ENCODE assay signal across 30 mouse cellular contexts in the genomic region with DNA sequence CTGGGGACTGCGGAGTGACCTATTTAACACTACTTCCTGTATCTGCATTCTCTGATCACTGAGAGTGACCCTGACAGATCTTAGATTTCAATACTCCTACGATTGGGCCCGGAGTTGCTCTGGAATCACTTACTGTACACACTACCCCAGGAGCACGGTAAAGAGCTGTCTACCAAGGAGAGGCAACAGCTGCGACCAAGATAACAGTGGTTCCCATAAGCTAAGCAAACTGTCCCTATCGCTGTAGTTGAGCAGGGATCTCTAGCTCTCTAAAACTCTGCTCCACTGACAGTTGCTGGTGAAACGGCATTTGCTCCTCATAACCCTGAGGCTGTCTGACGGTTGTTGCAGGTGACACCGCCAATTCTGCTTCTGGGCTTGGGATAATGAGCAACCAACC. TPM values are rescaled to one million over a fixed set of nuclear protein-coding genes. Genes with fewer than 3 reads are reported as not detected.
DNase-seq lines count a peak whose midpoint lies in the region; ATAC-seq and TF ChIP-seq lines count a peak whose summit lies in the region.
"Had no signal": no experiment of that assay in that cellular context is flagged by ENCODE, and none has a peak within 500 bp of the region (broad histone marks: within the 10 kb centered on the region; RNA-seq: fewer than 3 reads in every experiment).

No protein-coding gene starts in this region.

- H3K4me2 ChIP-seq in liver, embryonic 11.5 days = no peak overlapping the region
- no peak overlapping the region for H3K4me2 ChIP-seq in liver, postnatal 0 days (ENCODE audit: low read depth, low read length)
- H3K4me2 ChIP-seq: embryonic facial prominence, embryonic 13.5 days; forebrain, embryonic 15.5 days; heart, embryonic 13.5 days; hindbrain, embryonic 15.5 days; limb, embryonic 12.5 days; liver, embryonic 15.5 days; lung, embryonic 15.5 days; midbrain, embryonic 11.5 days had no signal

- H3K9ac ChIP-seq in liver, embryonic 11.5 days (ENCODE audit: low read depth, low read length) = no peak overlapping the region
- H3K9ac ChIP-seq in liver, postnatal 0 days (replicated peaks) = no peak overlapping the region
- H3K9ac ChIP-seq: embryonic facial prominence, embryonic 13.5 days; forebrain, embryonic 15.5 days; heart, embryonic 13.5 days; hindbrain, embryonic 15.5 days; limb, embryonic 12.5 days; liver, embryonic 15.5 days; lung, embryonic 15.5 days had no signal

- no peaks in the 10 kb centered on the region for H3K27me3 ChIP-seq in liver, embryonic 11.5 days (replicated peaks; ENCODE audit: control insufficient read depth, insufficient read depth, low read length)
- no peaks in the 10 kb centered on the region for H3K27me3 ChIP-seq in liver, postnatal 0 days (ENCODE audit: insufficient read depth, low read length)
- H3K27me3 ChIP-seq: embryonic facial prominence, embryonic 13.5 days; forebrain, embryonic 15.5 days; heart, embryonic 13.5 days; hindbrain, embryonic 15.5 days; limb, embryonic 12.5 days; liver, embryonic 15.5 days; lung, embryonic 15.5 days had no signal

- no peaks in the 10 kb centered on the region for H3K36me3 ChIP-seq in liver, embryonic 11.5 days (ENCODE audit: control insufficient read depth, insufficient read depth, low read length)
- no peaks in the 10 kb centered on the region for H3K36me3 ChIP-seq in liver, postnatal 0 days (replicated peaks; ENCODE audit: insufficient read depth, low read length)
- H3K36me3 ChIP-seq: embryonic facial prominence, embryonic 13.5 days; forebrain, embryonic 10.5 days; forebrain, embryonic 15.5 days; G1E; heart, embryonic 13.5 days; hindbrain, embryonic 15.5 days; limb, embryonic 12.5 days; liver, embryonic 15.5 days; lung, embryonic 15.5 days had no signal

- TF ChIP-seq EP300 in liver, postnatal 0 days (IDR thresholded peaks at IDR 0.05; ENCODE audit: low read depth) = no peak

- 42% methylated on average over 9 of the region's 9 CpGs for WGBS in liver, embryonic 11.5 days
- whole genome bisulfite sequencing in liver, postnatal 0 days (ENCODE audit: insufficient replicate concordance) = 60% methylated on average over 9 of the region's 9 CpGs

- no peaks in the 10 kb centered on the region for H3K9me3 ChIP-seq in liver, embryonic 11.5 days (ENCODE audit: control insufficient read depth, low read length)
- H3K9me3 ChIP-seq in liver, postnatal 0 days (ENCODE audit: low read length) = no peaks in the 10 kb centered on the region
- H3K9me3 ChIP-seq: embryonic facial prominence, embryonic 13.5 days; forebrain, embryonic 10.5 days; forebrain, embryonic 15.5 days; G1E; heart, embryonic 13.5 days; hindbrain, embryonic 15.5 days; limb, embryonic 12.5 days; liver, embryonic 15.5 days; lung, embryonic 15.5 days had no signal

- peaks cover 7% of the 10 kb centered on the region for H3K4me1 ChIP-seq in liver, embryonic 11.5 days (replicated peaks; ENCODE audit: control insufficient read depth, insufficient read depth, low read length)
- H3K4me1 ChIP-seq in liver, postnatal 0 days (ENCODE audit: insufficient read depth) = no peaks in the 10 kb centered on the region; the same call in 1 of the 2 replicates
- H3K4me1 ChIP-seq: embryonic facial prominence, embryonic 13.5 days; forebrain, embryonic 15.5 days; hindbrain, embryonic 15.5 days; limb, embryonic 12.5 days; liver, embryonic 15.5 days; lung, embryonic 15.5 days had no signal

- DNase-seq in cerebellum, postnatal 14 days = peak; percentile 11 to 24
- DNase-seq in cerebellum, postnatal 36 days = no peak
- DNase-seq in liver, embryonic 11.5 days (ENCODE audit: low spot score) = no peak
- DNase-seq in liver, postnatal 0 days = no peak
- peak; percentile 51 for DNase-seq in MEL-GATA-1-ER (ENCODE audit: extremely low read depth, low read depth)
- DNase-seq: adrenal gland, postnatal 14 days; cerebellum, adult 9-10 months; gastrocnemius, postnatal 10 days; kidney, adult 18-20 months; kidney, postnatal 14 days; layer of hippocampus, adult 9-11 months; thymus, adult 18-20 months; thymus, postnatal 25 days had no signal

- no peak for TF ChIP-seq CTCF in liver, postnatal 0 days (IDR thresholded peaks at IDR 0.05; ENCODE audit: low read depth)

- peak; percentile 72; the same call in 1 of the 2 replicates for ATAC-seq in liver, embryonic 11.5 days (replicated peaks; ENCODE audit: low FRiP score)
- ATAC-seq in liver, postnatal 0 days = no peak
- peak; percentile 59; the same call in 1 of the 2 replicates for ATAC-seq in megakaryocyte-erythroid progenitor cell, adult 5-6 weeks (replicated peaks; ENCODE audit: low FRiP score, low TSS enrichment, poor library complexity, severe bottlenecking)
- no peak for ATAC-seq in monocyte, adult 5-6 weeks (replicated peaks; ENCODE audit: insufficient number of reproducible peaks, low FRiP score, low TSS enrichment, poor library complexity, severe bottlenecking)

- no peak overlapping the region for H3K4me3 ChIP-seq in liver, embryonic 11.5 days (ENCODE audit: low read depth, low read length)
- H3K4me3 ChIP-seq in liver, postnatal 0 days (ENCODE audit: low read depth, low read length) = no peak overlapping the region
- H3K4me3 ChIP-seq: embryonic facial prominence, embryonic 13.5 days; forebrain, embryonic 10.5 days; forebrain, embryonic 15.5 days; heart, embryonic 13.5 days; hindbrain, embryonic 15.5 days; limb, embryonic 12.5 days; liver, embryonic 15.5 days; lung, embryonic 15.5 days had no signal

- no peak overlapping the region for H3K27ac ChIP-seq in liver, embryonic 11.5 days (ENCODE audit: low read depth, low read length)
- H3K27ac ChIP-seq in liver, postnatal 0 days (ENCODE audit: low read depth) = no peak overlapping the region
- H3K27ac ChIP-seq: embryonic facial prominence, embryonic 13.5 days; forebrain, embryonic 10.5 days; forebrain, embryonic 15.5 days; heart, embryonic 13.5 days; hindbrain, embryonic 15.5 days; limb, embryonic 12.5 days; liver, embryonic 15.5 days; lung, embryonic 15.5 days; stomach, postnatal 0 days had no signal

RNA-seq across cellular contexts. Expression of gene Rgn, which starts 23.1 kb away (rescaled TPM):
- 25.9 and 32.5 TPM in 2 replicates for polyA plus RNA-seq in liver, embryonic 11.5 days (2014; fragmentation: Nextera tagmentation; extraction: Ambion mirVana)
- polyA plus RNA-seq in liver, postnatal 0 days (2015; fragmentation: Nextera tagmentation; extraction: Ambion mirVana) = 328 and 357 TPM in 2 replicates
- not detected in 2 replicates for total RNA-seq in megakaryocyte-erythroid progenitor cell, adult 5-6 weeks (2014; fragmentation: Nextera tagmentation)
- total RNA-seq in megakaryocyte-erythroid progenitor cell, adult 5-6 weeks (2017) = not detected in 2 replicates
- total RNA-seq in monocyte, adult 5-6 weeks (2017) = not detected in 3 replicates
- total RNA-seq: common myeloid progenitor, adult 5-6 weeks; G1E; hematopoietic stem cell, adult 5-6 weeks; megakaryocyte progenitor cell, adult 5-6 weeks had no signal
- polyA plus RNA-seq: G1E; spleen, adult 2 months had no signal

RNA-seq across cellular contexts. Expression of gene Rbm10, which starts 44.6 kb away (rescaled TPM):
- polyA plus RNA-seq in liver, embryonic 11.5 days (2014; fragmentation: Nextera tagmentation; extraction: Ambion mirVana) = 65.5 and 67.3 TPM in 2 replicates
- 12.2 and 14.9 TPM in 2 replicates for polyA plus RNA-seq in liver, postnatal 0 days (2015; fragmentation: Nextera tagmentation; extraction: Ambion mirVana)
- total RNA-seq in megakaryocyte-erythroid progenitor cell, adult 5-6 weeks (2014; fragmentation: Nextera tagmentation) = 45.7 and 53.3 TPM in 2 replicates
- 82.8 and 85.8 TPM in 2 replicates for total RNA-seq in megakaryocyte-erythroid progenitor cell, adult 5-6 weeks (2017)
- total RNA-seq in monocyte, adult 5-6 weeks (2017) = 29.0 to 47.9 TPM (median 33.5 TPM) in 3 replicates

RNA-seq across cellular contexts. Expression of gene Ndufb11, which starts 44.7 kb away (rescaled TPM):
- 188 and 209 TPM in 2 replicates for polyA plus RNA-seq in liver, embryonic 11.5 days (2014; fragmentation: Nextera tagmentation; extraction: Ambion mirVana)
- 245 and 254 TPM in 2 replicates for polyA plus RNA-seq in liver, postnatal 0 days (2015; fragmentation: Nextera tagmentation; extraction: Ambion mirVana)
- total RNA-seq in megakaryocyte-erythroid progenitor cell, adult 5-6 weeks (2014; fragmentation: Nextera tagmentation) = 119 and 157 TPM in 2 replicates
- total RNA-seq in megakaryocyte-erythroid progenitor cell, adult 5-6 weeks (2017) = 53.5 and 68.7 TPM in 2 replicates
- 61.7 to 101 TPM (median 97.4 TPM) in 3 replicates for total RNA-seq in monocyte, adult 5-6 weeks (2017)

Comparison
In these comparisons a context has a peak if more than half of its experiments do, and no peak if none do; other contexts are left out.
1. DNase-seq: peak in cerebellum, postnatal 14 days (2 of 2) and MEL-GATA-1-ER (single experiment); none in cerebellum, postnatal 36 days (0 of 2), liver, embryonic 11.5 days (single experiment) and liver, postnatal 0 days (single experiment).
2. ATAC-seq: peak in liver, embryonic 11.5 days (single experiment) and megakaryocyte-erythroid progenitor cell, adult 5-6 weeks (single experiment); none in liver, postnatal 0 days (single experiment) and monocyte, adult 5-6 weeks (single experiment).